Mouse (Mus musculus) kidney, adult 2 months (tissue): ENCODE measurements at regions not wholly inside any gene's neighbourhood (a gene's known extent, or its start where the extent isn't known, plus 50 kb on each side); places are given as distances from the start of the nearest gene placed in this dataset.

Source experiments
- DNase-seq: peaks from one replicate; pipeline ENCODE4 v3.0.0; 2021
- H3K27ac ChIP-seq: fragments of 200-500 bp; 2 replicates; pipeline ENCODE4 v1.5.1; 2012; ENCODE audit warnings: low read depth, low read length, control low read depth, inconsistent platforms; ENCODE audit not compliant: insufficient read depth
- H3K27me3 ChIP-seq: fragments of 200-500 bp; replicated peaks from 2 replicates; pipeline ENCODE4 v1.6.1; 2012; ENCODE audit warnings: mild to moderate bottlenecking, moderate library complexity, low read length, inconsistent platforms; ENCODE audit not compliant: control insufficient read depth, insufficient read depth
- H3K36me3 ChIP-seq: fragments of 200-500 bp; 2 replicates; pipeline ENCODE4 v1.6.1; 2012; ENCODE audit warnings: mild to moderate bottlenecking, moderate library complexity, low read length, inconsistent platforms; ENCODE audit not compliant: control insufficient read depth, insufficient read depth
- H3K4me1 ChIP-seq: fragments of 200-500 bp; 2 replicates; pipeline ENCODE4 v1.6.1; 2011; ENCODE audit warnings: low read length; ENCODE audit not compliant: control insufficient read depth, insufficient read depth
- H3K4me3 ChIP-seq: fragments of 200-500 bp; 2 replicates; pipeline ENCODE4 v1.5.1; 2011; ENCODE audit warnings: mild to moderate bottlenecking, low read depth, low read length, control low read depth; ENCODE audit not compliant: insufficient read depth
- CTCF ChIP-seq: fragments of 200-500 bp; conservative IDR thresholded peaks from 2 replicates; pipeline ENCODE4 v1.5.1; 2011; ENCODE audit warnings: low read depth, mild to moderate bottlenecking, control low read depth, low read length, moderate library complexity, mixed read lengths; ENCODE audit not compliant: insufficient read depth, insufficient read length
- POLR2A ChIP-seq: fragments of 200-500 bp; IDR thresholded peaks from one replicate; pipeline ENCODE4 v1.6.1; 2011; ENCODE audit warnings: low read depth, low read length, control low read depth
- WGBS: fragments of 180-500 bp; shearing (Covaris S2); methylation state at CpG from one replicate; pipeline ENCODE4 v1.1.7; 2018; 5-methylcytosine and 5-hydroxymethylcytosine counted together

GRCm38 (mm10) chr1:166735545-166735944 lies 53.9 kb upstream of the Fmo9 start:
- no peak for DNase-seq
- 76% methylated on average over 5 of the region's 5 CpGs for WGBS
- Histone ChIP-seq H3K27ac (no peak overlapping the region), H3K4me1 (no peaks in the 10 kb centered on the region), H3K4me3 (no peak overlapping the region), H3K27me3 (no peaks in the 10 kb centered on the region), H3K36me3 (no peaks in the 10 kb centered on the region)
- TF ChIP-seq POLR2A, result no peak
- TF ChIP-seq CTCF, result no peak

- Histone ChIP-seq H3K27me3 (no peaks in the 10 kb centered on the region), H3K36me3 (no peaks in the 10 kb centered on the region), H3K4me3 (no peak overlapping the region), H3K4me1 (no peaks in the 10 kb centered on the region), H3K27ac (no peak overlapping the region)
- 2% methylated on average over 2 of the region's 2 CpGs for WGBS
- DNase-seq, result no peak
- TF ChIP-seq CTCF (peak; percentile 54), POLR2A (no peak)
Measured at GRCm38 (mm10) chr1:166738029-166738428, 56.4 kb upstream of the Fmo9 start.

- Histone ChIP-seq H3K36me3 (no peaks in the 10 kb centered on the region), H3K27ac (no peak overlapping the region), H3K4me3 (no peak overlapping the region), H3K4me1 (no peaks in the 10 kb centered on the region), H3K27me3 (no peaks in the 10 kb centered on the region)
- 86% methylated on average over 4 of the region's 4 CpGs for WGBS
- no peak for TF ChIP-seq CTCF
- no peak for TF ChIP-seq POLR2A
- no peak for DNase-seq
Measured at GRCm38 (mm10) chr1:166750236-166750635, 68.6 kb upstream of the Fmo9 start.

GRCm38 (mm10) chr1:166750777-166751176 lies 69.1 kb upstream of the Fmo9 start:
- 76% methylated on average over 4 of the region's 4 CpGs for WGBS
- Histone ChIP-seq H3K27me3 (no peaks in the 10 kb centered on the region), H3K4me3 (no peak overlapping the region), H3K27ac (no peak overlapping the region), H3K4me1 (no peaks in the 10 kb centered on the region), H3K36me3 (no peaks in the 10 kb centered on the region)
- DNase-seq, result no peak
- TF ChIP-seq POLR2A (no peak), CTCF (no peak)

GRCm38 (mm10) chr1:166751436-166751835 lies 69.8 kb upstream of the Fmo9 start:
- Histone ChIP-seq H3K4me3 (no peak overlapping the region), H3K36me3 (no peaks in the 10 kb centered on the region), H3K4me1 (no peaks in the 10 kb centered on the region), H3K27me3 (no peaks in the 10 kb centered on the region), H3K27ac (no peak overlapping the region)
- TF ChIP-seq CTCF, result no peak
- TF ChIP-seq POLR2A, result no peak
- no peak for DNase-seq
- 95% methylated on average over 3 of the region's 3 CpGs for WGBS

- no peak for TF ChIP-seq POLR2A
- TF ChIP-seq CTCF, result no peak
- no peak for DNase-seq
- Histone ChIP-seq H3K27me3 (no peaks in the 10 kb centered on the region), H3K4me1 (no peaks in the 10 kb centered on the region), H3K4me3 (no peak overlapping the region), H3K36me3 (no peaks in the 10 kb centered on the region), H3K27ac (no peak overlapping the region)
- WGBS, result 88% methylated on average over 6 of the region's 6 CpGs
Measured at GRCm38 (mm10) chr1:166752990-166753709, 71.5 kb upstream of the Fmo9 start.

GRCm38 (mm10) chr1:166758987-166759386 lies 77.3 kb upstream of the Fmo9 start:
- Histone ChIP-seq H3K4me1 (no peaks in the 10 kb centered on the region), H3K36me3 (no peaks in the 10 kb centered on the region), H3K4me3 (no peak overlapping the region), H3K27me3 (no peaks in the 10 kb centered on the region; the same call in 1 of the 2 replicates), H3K27ac (no peak overlapping the region)
- TF ChIP-seq POLR2A, result no peak
- TF ChIP-seq CTCF, result no peak
- DNase-seq, result no peak
- 74% methylated on average over 2 of the region's 2 CpGs for WGBS
